In genomic region chr14:28155706-28156105, GRCm38 (mm10) we compare ENCODE assay signal across 14 mouse cellular contexts.
DNase-seq lines count a peak whose midpoint lies in the region; ATAC-seq lines count a peak whose summit lies in the region.
"Had no signal": no experiment of that assay in that cellular context is flagged by ENCODE, and none has a peak within 500 bp of the region (broad histone marks: within the 10 kb centered on the region; RNA-seq: fewer than 3 reads in every experiment).

No protein-coding gene starts in this region.

- ATAC-seq in cerebellum, adult (ENCODE audit: insufficient number of reproducible peaks, low FRiP score, low TSS enrichment): no peak
- ATAC-seq in kidney, embryonic 14.5 days (ENCODE audit: low FRiP score, low TSS enrichment): no peak
- no peak for ATAC-seq in forebrain, embryonic 11.5 days (replicated peaks; ENCODE audit: low FRiP score)

- H3K27me3 ChIP-seq in kidney, embryonic 14.5 days (ENCODE audit: control insufficient read depth, insufficient read depth, low read length): no peaks in the 10 kb centered on the region
- no peaks in the 10 kb centered on the region for H3K27me3 ChIP-seq in forebrain, embryonic 11.5 days (ENCODE audit: control insufficient read depth, insufficient read depth, low read length)
- H3K27me3 ChIP-seq: neural tube, embryonic 13.5 days had no signal

- no peaks in the 10 kb centered on the region for H3K36me3 ChIP-seq in kidney, embryonic 14.5 days (ENCODE audit: control insufficient read depth, insufficient read depth, low read length)
- no peaks in the 10 kb centered on the region for H3K36me3 ChIP-seq in forebrain, embryonic 11.5 days (ENCODE audit: control insufficient read depth, insufficient read depth, low read length)
- H3K36me3 ChIP-seq: G1E; neural tube, embryonic 13.5 days had no signal

- peak; percentile 9 to 19 for DNase-seq in cerebellum, adult 18-20 months
- peak; percentile 46 for DNase-seq in layer of hippocampus, adult 11-12 months (ENCODE audit: low spot score)
- DNase-seq in layer of hippocampus, postnatal 25 days (ENCODE audit: extremely low spot score in 1 of 2, low spot score in 1 of 2): no peak
- DNase-seq in MN1 (ENCODE audit: low spot score): peak; percentile 50
- peak; percentile 6 to 17 for DNase-seq in cerebellum, postnatal 36 days
- DNase-seq in forebrain, embryonic 11.5 days (ENCODE audit: low spot score): no peak
- DNase-seq: kidney, adult 8-10 months; thymus, postnatal 4 days had no signal

- H3K9me3 ChIP-seq in kidney, embryonic 14.5 days (ENCODE audit: control insufficient read depth, low read length): no peaks in the 10 kb centered on the region
- no peaks in the 10 kb centered on the region for H3K9me3 ChIP-seq in forebrain, embryonic 11.5 days (ENCODE audit: control insufficient read depth, low read length)
- H3K9me3 ChIP-seq: neural tube, embryonic 13.5 days had no signal

- no peak overlapping the region for H3K4me3 ChIP-seq in kidney, embryonic 14.5 days (ENCODE audit: low read length)
- H3K4me3 ChIP-seq in forebrain, embryonic 11.5 days (ENCODE audit: low read depth, low read length): no peak overlapping the region
- H3K4me3 ChIP-seq: neural tube, embryonic 13.5 days had no signal

- no peak overlapping the region for H3K9ac ChIP-seq in kidney, embryonic 14.5 days (ENCODE audit: low read depth, low read length)
- no peak overlapping the region for H3K9ac ChIP-seq in forebrain, embryonic 11.5 days (ENCODE audit: low read length)
- H3K9ac ChIP-seq: liver, embryonic 14.5 days; neural tube, embryonic 13.5 days had no signal

- WGBS in kidney, embryonic 14.5 days: 83% methylated on average over 4 of the region's 4 CpGs
- WGBS in forebrain, embryonic 11.5 days: 91% methylated on average over 4 of the region's 4 CpGs

- H3K4me1 ChIP-seq in kidney, embryonic 14.5 days (ENCODE audit: control insufficient read depth, insufficient read depth, low read length): no peaks in the 10 kb centered on the region
- H3K4me1 ChIP-seq in forebrain, embryonic 11.5 days (replicated peaks; ENCODE audit: control insufficient read depth, insufficient read depth, low read length): no peaks in the 10 kb centered on the region
- H3K4me1 ChIP-seq: neural tube, embryonic 13.5 days had no signal

- no peak overlapping the region for H3K4me2 ChIP-seq in kidney, embryonic 14.5 days (replicated peaks; ENCODE audit: low read depth, low read length)
- no peak overlapping the region for H3K4me2 ChIP-seq in forebrain, embryonic 11.5 days (ENCODE audit: low read depth, low read length, severe bottlenecking)
- H3K4me2 ChIP-seq: midbrain, embryonic 11.5 days; neural tube, embryonic 13.5 days had no signal

- no peak overlapping the region for H3K27ac ChIP-seq in kidney, embryonic 14.5 days (ENCODE audit: low read depth, low read length)
- no peak overlapping the region for H3K27ac ChIP-seq in forebrain, embryonic 11.5 days (ENCODE audit: low read depth, low read length)
- H3K27ac ChIP-seq: liver, embryonic 14.5 days; neural tube, embryonic 13.5 days had no signal

Comparison
In these comparisons a context has a peak if more than half of its experiments do, and no peak if none do; other contexts are left out.
1. DNase-seq: peak in cerebellum, adult 18-20 months (2 of 2), layer of hippocampus, adult 11-12 months (single experiment), MN1 (single experiment) and cerebellum, postnatal 36 days (2 of 2); none in layer of hippocampus, postnatal 25 days (0 of 2) and forebrain, embryonic 11.5 days (single experiment).